Mouse (Mus musculus): ENCODE data around the gene Ing2.

DNA sequence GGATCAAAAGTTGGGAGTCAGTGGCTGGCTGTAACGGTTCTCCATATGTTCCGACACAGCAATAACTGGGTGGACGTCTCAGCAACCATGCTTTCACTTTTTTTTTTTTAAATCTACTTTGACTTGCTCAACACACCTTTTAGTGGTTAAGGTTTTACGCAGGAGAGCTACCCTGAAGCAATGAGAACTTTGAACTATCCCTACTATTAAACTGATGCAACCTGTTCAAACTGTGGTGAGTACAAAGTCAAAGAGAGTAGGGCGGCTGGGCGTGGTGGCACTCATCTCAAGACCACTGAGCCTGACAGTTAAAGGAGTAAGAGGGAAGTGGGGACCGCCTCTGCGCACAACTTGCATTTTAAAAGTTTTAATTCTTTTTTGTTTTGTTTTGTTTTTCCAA is 31.4 kb upstream of the Ing2 start:
- TF ChIP-seq CTCF (conservative IDR thresholded peaks at IDR 0.05; ENCODE audit: insufficient read depth, insufficient read length, low read depth, low read length) (no peak), POLR2A (IDR thresholded peaks at IDR 0.05; ENCODE audit: low read depth, low read length) (no peak)

Measured in kidney, adult 2 months (tissue).